Mouse (Mus musculus) limb, embryonic 14.5 days (tissue): ENCODE measurements around the gene Ccm2l. TPM values are rescaled to one million over a fixed set of nuclear protein-coding genes. Genes with fewer than 3 reads are reported as not detected.

Source experiments
- ATAC-seq: fragments of 200-750 bp; cut with Nextera tagmentation; 2 replicates; pipeline ENCODE4 v1.8.0; 2017; ENCODE audit warnings: low read depth, moderate number of reproducible peaks, moderate TSS enrichment; ENCODE audit not compliant: low FRiP score
- DNase-seq: peaks from one replicate; pipeline ENCODE4 v3.0.0-alpha.2; 2015; ENCODE audit warnings: low spot score
- H3K27ac ChIP-seq: fragments of 300-500 bp; sonication (generic); replicated peaks from 2 replicates; pipeline ENCODE4 v1.5.1; 2014; ENCODE audit warnings: low read depth, mild to moderate bottlenecking, low read length, moderate library complexity, mixed read lengths
- H3K27me3 ChIP-seq: fragments of 300-500 bp; sonication (generic); 2 replicates; pipeline ENCODE4 v1.6.1; 2014; ENCODE audit warnings: low read length, mixed read lengths; ENCODE audit not compliant: control insufficient read depth, insufficient read depth
- H3K36me3 ChIP-seq: fragments of 300-500 bp; sonication (generic); 2 replicates; pipeline ENCODE4 v1.6.1; 2014; ENCODE audit warnings: mild to moderate bottlenecking, low read length, moderate library complexity, mixed read lengths; ENCODE audit not compliant: control insufficient read depth, insufficient read depth
- H3K4me1 ChIP-seq: fragments of 300-500 bp; sonication (generic); 2 replicates; pipeline ENCODE4 v1.6.1; 2014; ENCODE audit warnings: antibody characterized with exemption, low read length, mixed read lengths; ENCODE audit not compliant: control insufficient read depth, insufficient read depth
- H3K4me2 ChIP-seq: fragments of 300-500 bp; sonication (generic); replicated peaks from 2 replicates; pipeline ENCODE4 v1.6.1; 2014; ENCODE audit warnings: low read depth, mild to moderate bottlenecking, low read length, moderate library complexity; ENCODE audit not compliant: severe bottlenecking
- H3K4me3 ChIP-seq: fragments of 300-500 bp; sonication (generic); replicated peaks from 2 replicates; pipeline ENCODE4 v1.5.1; 2014; ENCODE audit warnings: low read length
- H3K9ac ChIP-seq: fragments of 300-500 bp; sonication (generic); 2 replicates; pipeline ENCODE4 v1.6.1; 2014; ENCODE audit warnings: mild to moderate bottlenecking, low read depth, low read length, moderate library complexity; ENCODE audit not compliant: severe bottlenecking
- H3K9me3 ChIP-seq: fragments of 300-500 bp; sonication (generic); 2 replicates; pipeline ENCODE4 v1.6.1; 2016; ENCODE audit warnings: low read length; ENCODE audit not compliant: control insufficient read depth
- POLR2A ChIP-seq: fragments of 200-500 bp; IDR thresholded peaks from 2 replicates; pipeline ENCODE4 v1.8.0; 2012; ENCODE audit warnings: inconsistent platforms, mild to moderate bottlenecking, moderate library complexity, borderline replicate concordance; ENCODE audit not compliant: insufficient read depth, insufficient read length; ENCODE audit errors: extremely low read depth
- WGBS: fragments of 180-500 bp; shearing (Covaris S2); extraction: QIAGEN DNeasy Blood & Tissue Kit; methylation state at CpG from one replicate; pipeline ENCODE4 v1.1.7; 2014; 5-methylcytosine and 5-hydroxymethylcytosine counted together
- polyA plus RNA-seq, 2 experiments: library from polyadenylated mRNA; depleted of rRNA in 1 of 2; stranded (reverse) in 1 of 2; unstranded in 1 of 2; fragments of >200 nt; fragmentation: Nextera tagmentation in 1 of 2; extraction: Ambion mirVana in 1 of 2; gene quantifications; 2 replicates each; pipeline versions ENCODE4 v1.2.1 to v1.2.3; 2012 to 2014

Ccm2l gene
- polyA plus RNA-seq, 2 experiments, result 2.1 to 11.4 TPM

GRCm38 (mm10) chr2:153122701-153123100 is 56.9 kb downstream of the Ccm2l start:
- Histone ChIP-seq H3K4me2 (no peak overlapping the region), H3K27ac (no peak overlapping the region), H3K4me1 (no peaks in the 10 kb centered on the region), H3K4me3 (no peak overlapping the region), H3K36me3 (no peaks in the 10 kb centered on the region), H3K27me3 (no peaks in the 10 kb centered on the region), H3K9ac (no peak overlapping the region), H3K9me3 (no peaks in the 10 kb centered on the region)
- WGBS, result 89% methylated on average over 7 of the region's 7 CpGs
- DNase-seq, result no peak
- no peak for ATAC-seq
- TF ChIP-seq POLR2A, result no peak

- ATAC-seq (no peak), DNase-seq (no peak)
- Histone ChIP-seq H3K27me3 (no peaks in the 10 kb centered on the region), H3K4me2 (no peak overlapping the region), H3K4me3 (no peak overlapping the region), H3K9me3 (no peaks in the 10 kb centered on the region), H3K27ac (no peak overlapping the region), H3K9ac (no peak overlapping the region), H3K36me3 (no peaks in the 10 kb centered on the region), H3K4me1 (no peaks in the 10 kb centered on the region)
- WGBS, result 48% methylated on average over 5 of the region's 5 CpGs
- TF ChIP-seq POLR2A, result no peak
Observed at GRCm38 (mm10) chr2:153125875-153126274, 60.1 kb downstream of the Ccm2l start.

- H3K9me3 ChIP-seq, result no peaks in the 10 kb centered on the region
- WGBS, result 34% methylated on average over 6 of the region's 6 CpGs
- no peaks in the 10 kb centered on the region for H3K36me3 ChIP-seq
- no peak overlapping the region for H3K27ac ChIP-seq
- TF ChIP-seq POLR2A, result no peak
- H3K4me1 ChIP-seq, result no peaks in the 10 kb centered on the region
- no peak overlapping the region for H3K4me3 ChIP-seq
- H3K4me2 ChIP-seq, result no peak overlapping the region
- DNase-seq (no peak), ATAC-seq (no peak)
- no peaks in the 10 kb centered on the region for H3K27me3 ChIP-seq
- H3K9ac ChIP-seq, result no peak overlapping the region
Observed at GRCm38 (mm10) chr2:153131019-153131418, 65.3 kb downstream of the Ccm2l start.

Other genes with a start within 250 kb of the Ccm2l start
- gene Bcl2l1, start 234.2 kb upstream of the Ccm2l start, polyA plus RNA-seq (2012; rRNA removed), result 46.8 and 54.3 TPM in 2 replicates
- 91.2 and 96.3 TPM in 2 replicates for gene Bcl2l1, start 234.2 kb upstream of the Ccm2l start, polyA plus RNA-seq (2014; fragmentation: Nextera tagmentation; extraction: Ambion mirVana)
- gene Tpx2, start 218.0 kb upstream of the Ccm2l start, polyA plus RNA-seq (2012; rRNA removed), result 36.0 and 51.3 TPM in 2 replicates
- gene Tpx2, start 218.0 kb upstream of the Ccm2l start, polyA plus RNA-seq (2014; fragmentation: Nextera tagmentation; extraction: Ambion mirVana), result 71.8 and 83.6 TPM in 2 replicates
- 0.40 and 0.62 TPM in 2 replicates for gene Mylk2, start 154.6 kb upstream of the Ccm2l start, polyA plus RNA-seq (2012; rRNA removed)
- 0.10 TPM in 1 of 2 replicates, not detected in the other for gene Mylk2, start 154.6 kb upstream of the Ccm2l start, polyA plus RNA-seq (2014; fragmentation: Nextera tagmentation; extraction: Ambion mirVana)
- gene Foxs1, start 132.7 kb upstream of the Ccm2l start, polyA plus RNA-seq (2012; rRNA removed), result 2.2 and 3.0 TPM in 2 replicates
- gene Foxs1, start 132.7 kb upstream of the Ccm2l start, polyA plus RNA-seq (2014; fragmentation: Nextera tagmentation; extraction: Ambion mirVana), result 2.1 and 2.9 TPM in 2 replicates
- 2.0 and 2.2 TPM in 2 replicates for gene Dusp15, start 114.3 kb upstream of the Ccm2l start, polyA plus RNA-seq (2012; rRNA removed)
- 0.36 and 0.48 TPM in 2 replicates for gene Dusp15, start 114.3 kb upstream of the Ccm2l start, polyA plus RNA-seq (2014; fragmentation: Nextera tagmentation; extraction: Ambion mirVana)
- gene Ttll9, start 103.5 kb upstream of the Ccm2l start, polyA plus RNA-seq (2012; rRNA removed), result 0.47 and 1.0 TPM in 2 replicates
- gene Ttll9, start 103.5 kb upstream of the Ccm2l start, polyA plus RNA-seq (2014; fragmentation: Nextera tagmentation; extraction: Ambion mirVana), result 0.14 and 0.18 TPM in 2 replicates
- gene Pdrg1, start 50.5 kb upstream of the Ccm2l start, polyA plus RNA-seq (2012; rRNA removed), result 107 and 118 TPM in 2 replicates
- 90.8 and 91.0 TPM in 2 replicates for gene Pdrg1, start 50.5 kb upstream of the Ccm2l start, polyA plus RNA-seq (2014; fragmentation: Nextera tagmentation; extraction: Ambion mirVana)
- 0.03 TPM in 1 of 2 replicates, not detected in the other for gene Xkr7, start 34.1 kb upstream of the Ccm2l start, polyA plus RNA-seq (2012; rRNA removed)
- not detected in 2 replicates for gene Xkr7, start 34.1 kb upstream of the Ccm2l start, polyA plus RNA-seq (2014; fragmentation: Nextera tagmentation; extraction: Ambion mirVana)
- gene Hck, start 42.5 kb downstream of the Ccm2l start, polyA plus RNA-seq (2012; rRNA removed), result 8.4 and 11.4 TPM in 2 replicates
- 9.0 and 11.1 TPM in 2 replicates for gene Hck, start 42.5 kb downstream of the Ccm2l start, polyA plus RNA-seq (2014; fragmentation: Nextera tagmentation; extraction: Ambion mirVana)
- gene Tm9sf4, start 95.3 kb downstream of the Ccm2l start, polyA plus RNA-seq (2012; rRNA removed), result 73.4 and 84.8 TPM in 2 replicates
- 97.7 and 100 TPM in 2 replicates for gene Tm9sf4, start 95.3 kb downstream of the Ccm2l start, polyA plus RNA-seq (2014; fragmentation: Nextera tagmentation; extraction: Ambion mirVana)
- gene Tspyl3, start 159.5 kb downstream of the Ccm2l start, polyA plus RNA-seq (2012; rRNA removed), result 13.3 and 16.3 TPM in 2 replicates
- 12.8 and 13.1 TPM in 2 replicates for gene Tspyl3, start 159.5 kb downstream of the Ccm2l start, polyA plus RNA-seq (2014; fragmentation: Nextera tagmentation; extraction: Ambion mirVana)
- 17.8 and 20.3 TPM in 2 replicates for gene Plagl2, start 175.5 kb downstream of the Ccm2l start, polyA plus RNA-seq (2012; rRNA removed)
- gene Plagl2, start 175.5 kb downstream of the Ccm2l start, polyA plus RNA-seq (2014; fragmentation: Nextera tagmentation; extraction: Ambion mirVana), result 20.2 and 20.8 TPM in 2 replicates
- 41.7 and 50.3 TPM in 2 replicates for gene Pofut1, start 175.6 kb downstream of the Ccm2l start, polyA plus RNA-seq (2012; rRNA removed)
- gene Pofut1, start 175.6 kb downstream of the Ccm2l start, polyA plus RNA-seq (2014; fragmentation: Nextera tagmentation; extraction: Ambion mirVana), result 12.1 and 12.4 TPM in 2 replicates
- 10.6 and 11.5 TPM in 2 replicates for gene Kif3b, start 225.5 kb downstream of the Ccm2l start, polyA plus RNA-seq (2012; rRNA removed)
- 4.7 and 6.2 TPM in 2 replicates for gene Kif3b, start 225.5 kb downstream of the Ccm2l start, polyA plus RNA-seq (2014; fragmentation: Nextera tagmentation; extraction: Ambion mirVana)